Mouse (Mus musculus) forebrain, postnatal 0 days (tissue): ENCODE results near the gene Swsap1. TPM values are rescaled to one million over a fixed set of nuclear protein-coding genes. Genes with fewer than 3 reads are reported as not detected.
A peak's percentile ranks its signal among the peaks of the same experiment; 100 is the strongest.

Source experiments
- ATAC-seq: fragments of 200-750 bp; cut with Nextera tagmentation; 2 replicates; pipeline ENCODE4 v1.8.0; 2017; ENCODE audit warnings: mild to moderate bottlenecking, moderate library complexity
- DNase-seq: peaks from one replicate; pipeline ENCODE4 v3.0.0-alpha.2; 2015
- H3K27ac ChIP-seq: fragments of 300-500 bp; sonication (generic); 2 replicates; pipeline ENCODE4 v1.5.1; 2014; ENCODE audit warnings: low read depth, mild to moderate bottlenecking, antibody characterized with exemption, low read length, moderate library complexity, mixed read lengths
- H3K27me3 ChIP-seq: fragments of 300-500 bp; sonication (generic); 2 replicates; pipeline ENCODE4 v1.6.1; 2014; ENCODE audit warnings: mild to moderate bottlenecking, low read length, mixed read lengths; ENCODE audit not compliant: insufficient read depth
- H3K36me3 ChIP-seq: fragments of 300-500 bp; sonication (generic); 2 replicates; pipeline ENCODE4 v1.6.1; 2014; ENCODE audit warnings: mild to moderate bottlenecking, moderate library complexity; ENCODE audit not compliant: insufficient read depth
- H3K4me1 ChIP-seq: fragments of 300-500 bp; sonication (generic); 2 replicates; pipeline ENCODE4 v1.6.1; 2014; ENCODE audit warnings: antibody characterized with exemption; ENCODE audit not compliant: insufficient read depth
- H3K4me2 ChIP-seq: fragments of 300-500 bp; sonication (generic); 2 replicates; pipeline ENCODE4 v1.6.1; 2014; ENCODE audit warnings: low read depth, mild to moderate bottlenecking, moderate library complexity
- H3K4me3 ChIP-seq: fragments of 300-500 bp; sonication (generic); 2 replicates; pipeline ENCODE4 v1.5.1; 2014; ENCODE audit warnings: low read depth, low read length, mixed read lengths
- H3K9ac ChIP-seq: fragments of 300-500 bp; sonication (generic); 2 replicates; pipeline ENCODE4 v1.6.1; 2014; ENCODE audit warnings: mild to moderate bottlenecking
- H3K9me3 ChIP-seq: fragments of 300-500 bp; sonication (generic); 2 replicates; pipeline ENCODE4 v1.6.1; 2016; ENCODE audit warnings: low read length
- CTCF ChIP-seq: sonication (generic); IDR thresholded peaks from 2 replicates; pipeline ENCODE4 v1.5.1; 2016; ENCODE audit warnings: antibody characterized with exemption, control low read depth, low read depth
- WGBS: fragments of 180-500 bp; shearing (Covaris S2); extraction: QIAGEN DNeasy Blood & Tissue Kit; methylation state at CpG from one replicate; pipeline ENCODE4 v1.1.7; 2014; 5-methylcytosine and 5-hydroxymethylcytosine counted together
- polyA plus RNA-seq: library from polyadenylated mRNA; unstranded; fragments of >200 nt; fragmentation: Nextera tagmentation; extraction: Ambion mirVana; gene quantifications from 2 replicates; pipeline ENCODE4 v1.2.1, GENCODE M21; 2015
- total RNA-seq: library from RNA; depleted of rRNA; stranded (reverse); fragments of >200 nt; gene quantifications from 2 replicates; pipeline ENCODE4 v1.2.3, GENCODE M21; 2014

Gene Swsap1
- total and polyA plus RNA-seq, 2 experiments from 2014 or later, result 7.3 to 37.7 TPM

GRCm38 (mm10) chr9:21926784-21927183, 28.8 kb upstream of the Swsap1 start:
- DNase-seq (no peak), ATAC-seq (peak; percentile 15; the same call in 1 of the 2 replicates)
- Histone ChIP-seq H3K4me1 (peaks cover 10% of the 10 kb centered on the region; the same call in 1 of the 2 replicates), H3K9me3 (no peaks in the 10 kb centered on the region), H3K4me2 (peak overlapping the region; percentile 54), H3K36me3 (0 out of 2 replicates have a peak, but pooled peaks cover 3% of the 10 kb centered on the region), H3K9ac (peak overlapping the region; percentile 63), H3K4me3 (peak overlapping the region; percentile 54), H3K27me3 (no peaks in the 10 kb centered on the region), H3K27ac (peak overlapping the region; percentile 64)
- 0% methylated on average over 6 of the region's 6 CpGs for WGBS
- TF ChIP-seq CTCF, result no peak

DNA sequence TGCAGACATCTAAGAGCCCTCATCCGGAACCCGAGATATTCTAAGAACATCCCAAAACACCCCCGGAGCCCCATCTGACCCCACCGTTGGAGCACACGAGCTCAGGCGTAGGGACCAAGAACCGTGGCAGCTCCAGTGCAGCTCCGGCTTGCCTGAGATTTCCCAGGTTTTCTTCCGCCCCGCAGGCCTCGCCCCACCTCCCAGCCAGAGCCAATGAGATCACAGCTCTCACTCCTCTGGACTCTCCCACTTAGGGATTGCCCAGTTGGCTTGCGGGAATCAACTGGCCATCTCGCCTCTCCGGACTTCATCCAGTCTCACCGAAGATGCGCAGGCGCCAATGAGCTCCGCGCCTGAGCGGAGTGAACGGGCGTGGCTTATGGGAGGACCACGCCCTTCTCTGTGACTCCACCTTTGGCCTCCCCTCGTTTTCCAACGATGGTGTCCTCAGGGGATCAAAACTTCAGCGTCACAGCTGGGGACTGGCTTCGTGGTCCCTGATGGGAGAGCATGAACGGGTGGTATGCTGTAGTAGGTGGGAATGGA, 28.3 kb upstream of the Swsap1 start, which contains the start of the genes Ccdc159 and Tmem205:
TSS of gene Ccdc159 (plus strand) at position 264 of the 546 bp plus-strand sequence.
TSS of gene Tmem205 (minus strand) at position 349 of the 546 bp plus-strand sequence.
- TF ChIP-seq CTCF, result no peak
- ATAC-seq (peak; percentile 97), DNase-seq (peak; percentile 96)
- H3K9ac ChIP-seq, result peak within 1 kb of the TSS; percentile 63
- 0 out of 2 replicates have a peak, but pooled peaks cover 3% of the 10 kb centered on the region for H3K36me3 ChIP-seq
- H3K4me3 ChIP-seq, result peak within 1 kb of the TSS; percentile 54
- H3K9me3 ChIP-seq, result no peaks in the 10 kb centered on the region
- H3K4me2 ChIP-seq, result peak within 1 kb of the TSS; percentile 54
- H3K27ac ChIP-seq, result peak within 1 kb of the TSS; percentile 64
- H3K27me3 ChIP-seq, result no peaks in the 10 kb centered on the region
- peaks cover 10% of the 10 kb centered on the region; the same call in 1 of the 2 replicates for H3K4me1 ChIP-seq
- under 1% methylated on average over 28 of the region's 28 CpGs for WGBS

- ATAC-seq, result no peak
- Histone ChIP-seq H3K9me3 (no peaks in the 10 kb centered on the region), H3K4me1 (peaks cover 10% of the 10 kb centered on the region; the same call in 1 of the 2 replicates), H3K4me2 (no peak overlapping the region), H3K27me3 (no peaks in the 10 kb centered on the region), H3K9ac (no peak overlapping the region), H3K27ac (no peak overlapping the region), H3K4me3 (no peak overlapping the region), H3K36me3 (0 out of 2 replicates have a peak, but pooled peaks cover 3% of the 10 kb centered on the region)
- no peak for TF ChIP-seq CTCF
- DNase-seq, result no peak
- WGBS, result 84% methylated on average over 3 of the region's 3 CpGs
Measured at GRCm38 (mm10) chr9:21929208-21929607, 26.3 kb upstream of the Swsap1 start.

DNA sequence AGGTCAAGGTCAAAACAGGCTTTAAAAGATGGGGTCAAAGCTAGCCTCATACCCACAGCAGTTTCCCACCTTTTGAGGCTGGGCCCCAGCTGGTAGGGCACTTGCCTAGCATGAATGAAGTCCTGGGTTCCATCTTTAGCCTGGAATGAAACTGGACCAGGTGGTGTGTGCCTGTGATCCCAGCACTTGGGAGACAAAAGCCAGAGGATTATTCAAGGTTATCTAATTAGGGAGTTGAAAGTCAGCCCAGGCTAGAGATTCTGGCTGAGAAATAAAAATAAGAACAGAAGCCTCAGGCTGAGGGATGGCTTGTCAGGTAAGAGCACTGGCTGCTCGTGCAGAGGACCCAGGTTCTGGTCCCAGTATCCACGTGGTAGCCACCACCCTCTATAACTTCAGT, 23.5 kb upstream of the Swsap1 start:
- H3K36me3 ChIP-seq, result no peaks in the 10 kb centered on the region
- no peak for ATAC-seq
- no peak overlapping the region for H3K4me3 ChIP-seq
- H3K9ac ChIP-seq, result no peak overlapping the region
- no peak for DNase-seq
- H3K4me2 ChIP-seq, result no peak overlapping the region
- H3K27ac ChIP-seq, result no peak overlapping the region
- no peak for TF ChIP-seq CTCF
- H3K4me1 ChIP-seq, result peaks cover 5% of the 10 kb centered on the region; the same call in 1 of the 2 replicates
- no peaks in the 10 kb centered on the region for H3K27me3 ChIP-seq
- no peaks in the 10 kb centered on the region for H3K9me3 ChIP-seq
- WGBS, result 57% methylated on average over 2 of the region's 2 CpGs

DNA sequence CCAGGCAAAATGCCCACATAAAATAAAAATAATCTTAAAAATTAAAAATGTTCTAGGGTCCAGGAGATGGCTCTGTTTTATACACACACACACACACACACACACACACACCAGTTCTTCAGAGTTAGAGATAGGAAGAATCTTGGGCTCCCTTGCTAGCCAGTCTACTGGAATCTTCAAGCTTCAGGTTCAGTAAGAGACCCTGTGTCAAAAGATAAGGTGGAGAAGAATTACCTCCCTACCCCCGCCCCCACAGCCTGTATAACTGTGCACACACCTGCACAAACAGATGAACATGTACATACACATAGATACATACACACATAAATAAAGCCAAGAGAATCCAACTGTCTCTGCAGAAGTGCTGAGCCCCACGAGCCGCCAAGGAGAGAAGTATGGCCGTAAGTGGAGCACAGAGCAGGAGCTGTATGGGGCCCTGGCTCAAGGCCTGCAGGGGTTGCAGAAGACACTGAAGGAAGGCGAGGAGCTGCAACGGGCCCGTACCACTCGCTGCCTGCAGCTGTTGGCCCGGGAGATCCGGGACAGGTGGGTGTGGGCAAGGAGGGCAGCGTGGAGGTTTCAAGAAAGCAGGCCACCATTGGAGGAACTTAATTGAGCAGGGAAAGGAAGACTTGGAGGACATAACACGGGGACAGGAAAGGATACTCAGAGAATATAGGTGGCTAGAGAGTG, 23.0 kb upstream of the Swsap1 start:
- Histone ChIP-seq H3K27me3 (no peaks in the 10 kb centered on the region), H3K9me3 (no peaks in the 10 kb centered on the region), H3K4me1 (peaks cover 5% of the 10 kb centered on the region; the same call in 1 of the 2 replicates), H3K27ac (no peak overlapping the region), H3K4me2 (no peak overlapping the region), H3K36me3 (no peaks in the 10 kb centered on the region), H3K4me3 (no peak overlapping the region), H3K9ac (no peak overlapping the region)
- ATAC-seq (no peak), DNase-seq (no peak)
- TF ChIP-seq CTCF, result no peak
- 56% methylated on average over 12 of the region's 12 CpGs for WGBS

GRCm38 (mm10) chr9:21934021-21934420, 21.5 kb upstream of the Swsap1 start:
- H3K4me2 ChIP-seq, result no peak overlapping the region
- 91% methylated on average over 12 of the region's 12 CpGs for WGBS
- H3K36me3 ChIP-seq, result peaks cover under 1% of the 10 kb centered on the region; the same call in 1 of the 2 replicates
- no peaks in the 10 kb centered on the region for H3K9me3 ChIP-seq
- H3K27ac ChIP-seq, result no peak overlapping the region
- H3K4me3 ChIP-seq, result no peak overlapping the region
- H3K27me3 ChIP-seq, result no peaks in the 10 kb centered on the region
- no peak for TF ChIP-seq CTCF
- peaks cover 11% of the 10 kb centered on the region; the same call in 1 of the 2 replicates for H3K4me1 ChIP-seq
- no peak overlapping the region for H3K9ac ChIP-seq
- DNase-seq (no peak), ATAC-seq (no peak)
